Mouse (Mus musculus): ENCODE results near the gene Dcakd.
"Not testable (repeated sequence)": the region's sequence is repeated elsewhere in the genome, so short reads cannot be mapped to it uniquely, and the experiment has no call there.

The Dcakd gene

GRCm38 (mm10) chr11:102985160-102985559 is 43.0 kb downstream of the Dcakd start:
- intact Hi-C loops (cut with DNase I): no loop called here

GRCm38 (mm10) chr11:102984615-102985014 is 43.5 kb downstream of the Dcakd start:
- intact Hi-C loops (cut with DNase I): no loop called here

GRCm38 (mm10) chr11:102984086-102984485 is 44.0 kb downstream of the Dcakd start:
- intact Hi-C loops (cut with DNase I): no loop called here

- intact Hi-C loops (cut with DNase I): no loop called here
Observed at GRCm38 (mm10) chr11:102981151-102981890, 46.8 kb downstream of the Dcakd start.

- intact Hi-C loops (cut with DNase I): no loop called here
Observed at GRCm38 (mm10) chr11:102978052-102978666, 50.0 kb downstream of the Dcakd start.

- intact Hi-C loops (cut with DNase I): not testable (repeated sequence)
Observed at GRCm38 (mm10) chr11:102975966-102976365, 52.2 kb downstream of the Dcakd start.

GRCm38 (mm10) chr11:102972326-102972725 is 55.8 kb downstream of the Dcakd start:
- intact Hi-C loops (cut with DNase I): no loop called here

GRCm38 (mm10) chr11:102971604-102972003 is 56.5 kb downstream of the Dcakd start:
- intact Hi-C loops (cut with DNase I): no loop called here

GRCm38 (mm10) chr11:102964547-102965091 is 63.5 kb downstream of the Dcakd start:
- intact Hi-C loops (cut with DNase I): no loop called here

- intact Hi-C loops (cut with DNase I): no loop called here
Observed at GRCm38 (mm10) chr11:102963855-102964546, 64.1 kb downstream of the Dcakd start.

- intact Hi-C loops (cut with DNase I): no loop called here
Observed at GRCm38 (mm10) chr11:102963246-102963854, 64.8 kb downstream of the Dcakd start.

GRCm38 (mm10) chr11:102962861-102963245 is 65.3 kb downstream of the Dcakd start:
- intact Hi-C loops (cut with DNase I): no loop called here

- intact Hi-C loops (cut with DNase I): no loop called here
Observed at GRCm38 (mm10) chr11:102961082-102961481, 67.1 kb downstream of the Dcakd start.

GRCm38 (mm10) chr11:102958870-102959269 is 69.3 kb downstream of the Dcakd start:
- intact Hi-C loops (cut with DNase I): no loop called here

- intact Hi-C loops (cut with DNase I): no loop called here
Observed at GRCm38 (mm10) chr11:102958431-102958830, 69.7 kb downstream of the Dcakd start.

- intact Hi-C loops (cut with DNase I): no loop called here
Observed at GRCm38 (mm10) chr11:102957692-102958091, 70.4 kb downstream of the Dcakd start.

- intact Hi-C loops (cut with DNase I): no loop called here
Observed at GRCm38 (mm10) chr11:102956962-102957614, 71.0 kb downstream of the Dcakd start.

- intact Hi-C loops (cut with DNase I): no loop called here
Observed at GRCm38 (mm10) chr11:102952922-102953321, 75.2 kb downstream of the Dcakd start.

- intact Hi-C loops (cut with DNase I): loop anchor here (5.0 kb wide), 1 partner anchor 44 kb away; no protein-coding TSS in a partner anchor
Observed at GRCm38 (mm10) chr11:102948043-102948961, 79.8 kb downstream of the Dcakd start.

GRCm38 (mm10) chr11:102946992-102947343 is 81.2 kb downstream of the Dcakd start:
- intact Hi-C loops (cut with DNase I): loop anchor here (5.0 kb wide), 1 partner anchor 45 kb away; no protein-coding TSS in a partner anchor
